21 mouse cellular contexts compared by ENCODE assay signal in the genomic region with DNA sequence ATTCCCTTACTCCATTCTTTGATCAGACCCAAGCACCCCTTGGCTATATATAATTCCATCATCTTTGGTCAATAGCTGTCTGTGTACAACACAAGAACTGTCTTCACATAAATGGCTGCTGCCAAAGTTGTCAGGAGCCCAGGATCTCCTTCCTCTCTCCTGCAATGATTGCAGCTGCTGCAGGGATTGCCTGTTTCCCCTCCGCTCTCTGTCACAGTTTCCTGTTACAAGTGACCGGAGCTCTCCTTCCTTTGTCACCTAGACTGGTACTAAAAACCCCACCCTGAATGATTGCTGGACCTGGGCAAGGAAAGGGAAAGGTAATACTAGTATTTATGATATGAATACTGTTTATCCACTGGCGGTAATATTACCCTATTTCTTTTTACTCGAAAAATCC. TPM values are rescaled to one million over a fixed set of nuclear protein-coding genes. Genes with fewer than 3 reads are reported as not detected.
DNase-seq lines count a peak whose midpoint lies in the region; ATAC-seq and TF ChIP-seq lines count a peak whose summit lies in the region.
"Had no signal": no experiment of that assay in that cellular context is flagged by ENCODE, and none has a peak within 500 bp of the region (broad histone marks: within the 10 kb centered on the region; RNA-seq: fewer than 3 reads in every experiment).

No protein-coding gene starts in this region.

- H3K4me2 ChIP-seq in forebrain, embryonic 14.5 days (ENCODE audit: low read length) = no peak overlapping the region
- H3K4me2 ChIP-seq in forebrain, embryonic 12.5 days = no peak overlapping the region
- H3K4me2 ChIP-seq in intestine, embryonic 16.5 days (ENCODE audit: low read depth, low read length) = no peak overlapping the region
- H3K4me2 ChIP-seq in intestine, embryonic 15.5 days (replicated peaks) = no peak overlapping the region
- H3K4me2 ChIP-seq in midbrain, postnatal 0 days (ENCODE audit: low read depth, low read length, poor library complexity, severe bottlenecking) = no peak overlapping the region
- H3K4me2 ChIP-seq: embryonic facial prominence, embryonic 12.5 days; hindbrain, embryonic 12.5 days; limb, embryonic 15.5 days; liver, embryonic 15.5 days; midbrain, embryonic 15.5 days had no signal

- 76% methylated on average over 4 of the region's 4 CpGs for WGBS in forebrain, embryonic 14.5 days
- WGBS in forebrain, embryonic 12.5 days = 77% methylated on average over 4 of the region's 4 CpGs
- 54% methylated on average over 4 of the region's 4 CpGs for WGBS in intestine, embryonic 16.5 days
- WGBS in intestine, embryonic 15.5 days = 55% methylated on average over 4 of the region's 4 CpGs
- WGBS in midbrain, postnatal 0 days = 81% methylated on average over 4 of the region's 4 CpGs
- 77% methylated on average over 4 of the region's 4 CpGs for WGBS in midbrain, embryonic 10.5 days

- DNase-seq in forebrain, embryonic 14.5 days (ENCODE audit: low spot score) = no peak
- peak; percentile 14 for DNase-seq in midbrain, postnatal 0 days (ENCODE audit: low spot score)
- no peak for DNase-seq in midbrain, embryonic 10.5 days (ENCODE audit: low spot score)
- no peak for DNase-seq in urinary bladder, postnatal 10 days (ENCODE audit: low spot score)
- DNase-seq: adrenal gland, postnatal 36 days; cerebellum, adult 18-20 months; kidney, adult 18-20 months; kidney, postnatal 10 days; layer of hippocampus, postnatal 36 days; lung, postnatal 4 days; retina, postnatal 1 day; right cerebral cortex, postnatal 4 days had no signal

- TF ChIP-seq CTCF in midbrain, postnatal 0 days (IDR thresholded peaks at IDR 0.05) = no peak

- ATAC-seq in forebrain, embryonic 14.5 days = peak; percentile 10; the same call in 1 of the 2 replicates
- ATAC-seq in forebrain, embryonic 12.5 days (ENCODE audit: low FRiP score) = no peak
- ATAC-seq in intestine, embryonic 16.5 days = peak; percentile 45; the same call in 1 of the 2 replicates
- no peak for ATAC-seq in intestine, embryonic 15.5 days
- ATAC-seq in midbrain, postnatal 0 days (ENCODE audit: low FRiP score) = 0 out of 2 replicates have a peak, but pooled peaks have one; percentile 15
- ATAC-seq: midbrain, embryonic 15.5 days had no signal

- H3K36me3 ChIP-seq in forebrain, embryonic 14.5 days (ENCODE audit: control insufficient read depth, insufficient read depth, low read length) = no peaks in the 10 kb centered on the region
- H3K36me3 ChIP-seq in forebrain, embryonic 12.5 days (replicated peaks) = no peaks in the 10 kb centered on the region
- H3K36me3 ChIP-seq in intestine, embryonic 16.5 days (ENCODE audit: control insufficient read depth, insufficient read depth, low read length) = no peaks in the 10 kb centered on the region
- no peaks in the 10 kb centered on the region for H3K36me3 ChIP-seq in intestine, embryonic 15.5 days
- H3K36me3 ChIP-seq in midbrain, postnatal 0 days (ENCODE audit: insufficient read depth, low read length) = no peaks in the 10 kb centered on the region
- no peaks in the 10 kb centered on the region for H3K36me3 ChIP-seq in midbrain, embryonic 10.5 days
- H3K36me3 ChIP-seq: embryonic facial prominence, embryonic 12.5 days; hindbrain, embryonic 12.5 days; limb, embryonic 15.5 days; midbrain, embryonic 15.5 days had no signal

- H3K4me3 ChIP-seq in forebrain, embryonic 14.5 days (ENCODE audit: low read depth, low read length) = no peak overlapping the region
- H3K4me3 ChIP-seq in forebrain, embryonic 12.5 days (replicated peaks) = no peak overlapping the region
- no peak overlapping the region for H3K4me3 ChIP-seq in intestine, embryonic 16.5 days (ENCODE audit: low read length)
- H3K4me3 ChIP-seq in intestine, embryonic 15.5 days (replicated peaks) = no peak overlapping the region
- H3K4me3 ChIP-seq in midbrain, postnatal 0 days (ENCODE audit: low read depth, low read length) = no peak overlapping the region
- no peak overlapping the region for H3K4me3 ChIP-seq in midbrain, embryonic 10.5 days
- H3K4me3 ChIP-seq: embryonic facial prominence, embryonic 12.5 days; hindbrain, embryonic 12.5 days; layer of hippocampus, adult 2 months; limb, embryonic 15.5 days; liver, embryonic 15.5 days; midbrain, embryonic 15.5 days had no signal

- no peaks in the 10 kb centered on the region for H3K9me3 ChIP-seq in forebrain, embryonic 14.5 days (replicated peaks; ENCODE audit: control insufficient read depth, low read length)
- H3K9me3 ChIP-seq in forebrain, embryonic 12.5 days = no peaks in the 10 kb centered on the region
- no peaks in the 10 kb centered on the region for H3K9me3 ChIP-seq in intestine, embryonic 16.5 days (ENCODE audit: control insufficient read depth, low read length)
- no peaks in the 10 kb centered on the region for H3K9me3 ChIP-seq in intestine, embryonic 15.5 days
- no peaks in the 10 kb centered on the region for H3K9me3 ChIP-seq in midbrain, postnatal 0 days (ENCODE audit: low read length)
- no peaks in the 10 kb centered on the region for H3K9me3 ChIP-seq in midbrain, embryonic 10.5 days (replicated peaks)
- H3K9me3 ChIP-seq: embryonic facial prominence, embryonic 12.5 days; hindbrain, embryonic 12.5 days; limb, embryonic 15.5 days; liver, embryonic 15.5 days; midbrain, embryonic 15.5 days had no signal

- no peaks in the 10 kb centered on the region for H3K27me3 ChIP-seq in forebrain, embryonic 14.5 days (replicated peaks; ENCODE audit: control insufficient read depth, insufficient read depth, low read length)
- H3K27me3 ChIP-seq in forebrain, embryonic 12.5 days = no peaks in the 10 kb centered on the region
- no peaks in the 10 kb centered on the region for H3K27me3 ChIP-seq in intestine, embryonic 16.5 days (replicated peaks; ENCODE audit: control insufficient read depth, insufficient read depth, low read length)
- H3K27me3 ChIP-seq in intestine, embryonic 15.5 days (replicated peaks) = no peaks in the 10 kb centered on the region
- H3K27me3 ChIP-seq in midbrain, postnatal 0 days (ENCODE audit: insufficient read depth, low read length) = no peaks in the 10 kb centered on the region
- no peaks in the 10 kb centered on the region for H3K27me3 ChIP-seq in midbrain, embryonic 10.5 days (ENCODE audit: low read depth, poor library complexity, severe bottlenecking)
- H3K27me3 ChIP-seq: embryonic facial prominence, embryonic 12.5 days; hindbrain, embryonic 12.5 days; limb, embryonic 15.5 days; liver, embryonic 15.5 days; midbrain, embryonic 15.5 days had no signal

- H3K9ac ChIP-seq in forebrain, embryonic 14.5 days (ENCODE audit: low read length) = no peak overlapping the region
- no peak overlapping the region for H3K9ac ChIP-seq in forebrain, embryonic 12.5 days
- H3K9ac ChIP-seq in intestine, embryonic 16.5 days (ENCODE audit: low read depth, low read length) = no peak overlapping the region
- no peak overlapping the region for H3K9ac ChIP-seq in intestine, embryonic 15.5 days
- no peak overlapping the region; the same call in 1 of the 2 replicates for H3K9ac ChIP-seq in midbrain, postnatal 0 days (replicated peaks; ENCODE audit: low read length, poor library complexity, severe bottlenecking)
- H3K9ac ChIP-seq: embryonic facial prominence, embryonic 12.5 days; hindbrain, embryonic 12.5 days; limb, embryonic 15.5 days; liver, embryonic 15.5 days; midbrain, embryonic 15.5 days had no signal

- H3K27ac ChIP-seq in forebrain, embryonic 14.5 days (ENCODE audit: low read depth, low read length) = no peak overlapping the region
- H3K27ac ChIP-seq in forebrain, embryonic 12.5 days = no peak overlapping the region
- H3K27ac ChIP-seq in intestine, embryonic 16.5 days (ENCODE audit: low read length) = no peak overlapping the region
- H3K27ac ChIP-seq in intestine, embryonic 15.5 days = no peak overlapping the region
- no peak overlapping the region for H3K27ac ChIP-seq in midbrain, postnatal 0 days (ENCODE audit: low read depth, low read length)
- H3K27ac ChIP-seq in midbrain, embryonic 10.5 days (replicated peaks) = no peak overlapping the region
- H3K27ac ChIP-seq: embryonic facial prominence, embryonic 12.5 days; hindbrain, embryonic 12.5 days; layer of hippocampus, adult 2 months; limb, embryonic 15.5 days; liver, embryonic 15.5 days; midbrain, embryonic 15.5 days had no signal

- peaks cover 9% of the 10 kb centered on the region for H3K4me1 ChIP-seq in forebrain, embryonic 14.5 days (ENCODE audit: control insufficient read depth, insufficient read depth, low read length)
- peaks cover 16% of the 10 kb centered on the region for H3K4me1 ChIP-seq in forebrain, embryonic 12.5 days
- peaks cover 3% of the 10 kb centered on the region; the same call in 1 of the 2 replicates for H3K4me1 ChIP-seq in intestine, embryonic 16.5 days (ENCODE audit: control insufficient read depth, insufficient read depth, low read length)
- no peaks in the 10 kb centered on the region for H3K4me1 ChIP-seq in intestine, embryonic 15.5 days (replicated peaks)
- H3K4me1 ChIP-seq in midbrain, postnatal 0 days (ENCODE audit: insufficient read depth, low read length) = no peaks in the 10 kb centered on the region
- peaks cover 12% of the 10 kb centered on the region for H3K4me1 ChIP-seq in midbrain, embryonic 10.5 days
- H3K4me1 ChIP-seq: embryonic facial prominence, embryonic 12.5 days; limb, embryonic 15.5 days; midbrain, embryonic 15.5 days had no signal

RNA-seq across cellular contexts. Expression of gene Golim4, which starts 44.0 kb away (rescaled TPM):
- 21.7 and 22.0 TPM in 2 replicates for polyA plus RNA-seq in forebrain, embryonic 14.5 days (2014; fragmentation: Nextera tagmentation; extraction: Ambion mirVana)
- 57.6 and 60.1 TPM in 2 replicates for polyA plus RNA-seq in forebrain, embryonic 12.5 days (2016; fragmentation: Nextera tagmentation; extraction: Ambion mirVana)
- 34.5 and 40.2 TPM in 2 replicates for polyA plus RNA-seq in intestine, embryonic 16.5 days (2015; fragmentation: Nextera tagmentation; extraction: Ambion mirVana)
- polyA plus RNA-seq in intestine, embryonic 15.5 days (2015; fragmentation: Nextera tagmentation; extraction: Ambion mirVana) = 43.7 and 45.7 TPM in 2 replicates
- total RNA-seq in midbrain, postnatal 0 days (2014; rRNA removed) = 11.9 and 21.7 TPM in 2 replicates
- 11.5 and 15.4 TPM in 2 replicates for polyA plus RNA-seq in midbrain, postnatal 0 days (2015; fragmentation: Nextera tagmentation; extraction: Ambion mirVana)
- polyA plus RNA-seq in midbrain, embryonic 10.5 days (2016; fragmentation: Nextera tagmentation; extraction: Ambion mirVana) = 52.2 and 55.7 TPM in 2 replicates

Comparison
In these comparisons a context has a peak if more than half of its experiments do, and no peak if none do; other contexts are left out.
1. ATAC-seq: peak in forebrain, embryonic 14.5 days (single experiment), intestine, embryonic 16.5 days (single experiment) and midbrain, postnatal 0 days (single experiment); none in forebrain, embryonic 12.5 days (single experiment) and intestine, embryonic 15.5 days (single experiment).